Mouse (Mus musculus): ENCODE measurements at regions not wholly inside any gene's neighbourhood (a gene's known extent, or its start where the extent isn't known, plus 50 kb on each side); places are given as distances from the start of the nearest gene placed in this dataset.

DNA sequence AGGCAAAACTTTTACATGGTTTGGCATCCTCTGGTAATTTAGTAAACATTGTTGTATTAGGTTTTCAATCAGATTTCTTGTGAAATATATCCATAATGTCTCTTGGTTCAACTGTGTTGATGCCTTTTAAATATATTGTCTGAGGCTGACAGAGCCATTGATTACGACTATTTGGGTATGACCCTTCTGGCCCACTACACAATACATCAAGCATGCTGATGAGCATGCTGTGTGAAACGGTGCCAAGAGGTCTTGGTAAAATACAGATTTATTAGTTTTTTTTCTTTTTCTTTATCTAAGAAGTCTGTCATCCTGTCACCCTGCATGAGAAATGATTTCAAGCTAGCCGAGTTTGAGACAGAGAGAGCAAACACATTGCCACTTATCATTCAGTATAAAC is 1257.4 kb downstream of the Slitrk1 start:
- TF ChIP-seq CTCF (IDR thresholded peaks at IDR 0.05; ENCODE audit: low read depth, low read length) (no peak), TAL1 (conservative IDR thresholded peaks at IDR 0.05; ENCODE audit: low read depth, low read length) (no peak)
